Mouse (Mus musculus) forebrain, embryonic 10.5 days (tissue): ENCODE measurements at regions not wholly inside any gene's neighbourhood (a gene's known extent, or its start where the extent isn't known, plus 50 kb on each side); places are given as distances from the start of the nearest gene placed in this dataset.

Experiments
- DNase-seq: peaks from one replicate; pipeline ENCODE4 v3.0.0-alpha.2; 2017; ENCODE audit warnings: low spot score; ENCODE audit errors: extremely low spot score
- H3K27ac ChIP-seq: fragments of 300-500 bp; sonication (generic); 2 replicates; pipeline ENCODE4 v1.5.1; 2016; ENCODE audit warnings: mild to moderate bottlenecking
- H3K27me3 ChIP-seq: fragments of 300-500 bp; sonication (generic); 2 replicates; pipeline ENCODE4 v1.6.1; 2016; ENCODE audit warnings: mild to moderate bottlenecking; ENCODE audit not compliant: poor library complexity, severe bottlenecking
- H3K36me3 ChIP-seq: fragments of 300-500 bp; sonication (generic); replicated peaks from 2 replicates; pipeline ENCODE4 v1.6.1; 2016; ENCODE audit warnings: mild to moderate bottlenecking, moderate library complexity
- H3K4me1 ChIP-seq: fragments of 300-500 bp; sonication (generic); 2 replicates; pipeline ENCODE4 v1.6.1; 2016
- H3K4me3 ChIP-seq: fragments of 300-500 bp; sonication (generic); 2 replicates; pipeline ENCODE4 v1.5.1; 2016; ENCODE audit warnings: mild to moderate bottlenecking, moderate library complexity
- H3K9me3 ChIP-seq: fragments of 300-500 bp; sonication (generic); 2 replicates; pipeline ENCODE4 v1.6.1; 2016; ENCODE audit warnings: mild to moderate bottlenecking, moderate library complexity
- WGBS: fragments of 180-500 bp; shearing (Covaris S2); methylation state at CpG from one replicate; pipeline ENCODE4 v1.1.7; 2016; 5-methylcytosine and 5-hydroxymethylcytosine counted together

- Histone ChIP-seq H3K9me3 (peaks cover 5% of the 10 kb centered on the region), H3K27ac (no peak overlapping the region), H3K27me3 (no peaks in the 10 kb centered on the region), H3K4me3 (no peak overlapping the region), H3K36me3 (no peaks in the 10 kb centered on the region), H3K4me1 (no peaks in the 10 kb centered on the region)
- no peak for DNase-seq
- 94% methylated on average over 3 of the region's 3 CpGs for WGBS
Observed at GRCm38 (mm10) chr11:7931064-7931797, 717.5 kb upstream of the Igfbp3 start.

- Histone ChIP-seq H3K27me3 (no peaks in the 10 kb centered on the region), H3K4me3 (no peak overlapping the region), H3K36me3 (no peaks in the 10 kb centered on the region), H3K4me1 (no peaks in the 10 kb centered on the region), H3K9me3 (peaks cover 5% of the 10 kb centered on the region), H3K27ac (no peak overlapping the region)
- no peak for DNase-seq
Observed at GRCm38 (mm10) chr11:7927676-7928075, 714.0 kb upstream of the Igfbp3 start.

GRCm38 (mm10) chr11:7912036-7912435 is 698.3 kb upstream of the Igfbp3 start:
- no peak overlapping the region for H3K4me3 ChIP-seq
- H3K36me3 ChIP-seq = no peaks in the 10 kb centered on the region
- no peaks in the 10 kb centered on the region for H3K27me3 ChIP-seq
- 78% methylated on average over 3 of the region's 3 CpGs for WGBS
- no peak for DNase-seq
- H3K4me1 ChIP-seq = no peaks in the 10 kb centered on the region
- H3K9me3 ChIP-seq = no peaks in the 10 kb centered on the region
- no peak overlapping the region for H3K27ac ChIP-seq

GRCm38 (mm10) chr11:7900266-7900665 is 686.5 kb upstream of the Igfbp3 start:
- no peaks in the 10 kb centered on the region for H3K36me3 ChIP-seq
- no peak overlapping the region for H3K27ac ChIP-seq
- H3K27me3 ChIP-seq = no peaks in the 10 kb centered on the region
- no peak overlapping the region for H3K4me3 ChIP-seq
- H3K4me1 ChIP-seq = 0 out of 2 replicates have a peak, but pooled peaks cover 3% of the 10 kb centered on the region
- no peak for DNase-seq
- no peaks in the 10 kb centered on the region for H3K9me3 ChIP-seq

- DNase-seq = no peak
- H3K27ac ChIP-seq = no peak overlapping the region
- no peak overlapping the region for H3K4me3 ChIP-seq
- H3K27me3 ChIP-seq = no peaks in the 10 kb centered on the region
- no peaks in the 10 kb centered on the region for H3K36me3 ChIP-seq
- 79% methylated on average over 5 of the region's 5 CpGs for WGBS
- H3K9me3 ChIP-seq = no peaks in the 10 kb centered on the region
- 0 out of 2 replicates have a peak, but pooled peaks cover 3% of the 10 kb centered on the region for H3K4me1 ChIP-seq
Observed at GRCm38 (mm10) chr11:7898204-7898603, 684.5 kb upstream of the Igfbp3 start.

GRCm38 (mm10) chr11:7880506-7880905 is 666.8 kb upstream of the Igfbp3 start:
- Histone ChIP-seq H3K27ac (no peak overlapping the region), H3K4me3 (no peak overlapping the region), H3K4me1 (0 out of 2 replicates have a peak, but pooled peaks cover 4% of the 10 kb centered on the region), H3K27me3 (no peaks in the 10 kb centered on the region), H3K36me3 (no peaks in the 10 kb centered on the region), H3K9me3 (no peaks in the 10 kb centered on the region)
- 57% methylated on average over 2 of the region's 2 CpGs for WGBS
- DNase-seq = no peak

- 91% methylated on average over 3 of the region's 3 CpGs for WGBS
- no peaks in the 10 kb centered on the region for H3K9me3 ChIP-seq
- H3K4me1 ChIP-seq = no peaks in the 10 kb centered on the region
- H3K27me3 ChIP-seq = no peaks in the 10 kb centered on the region
- no peaks in the 10 kb centered on the region for H3K36me3 ChIP-seq
- H3K4me3 ChIP-seq = no peak overlapping the region
- no peak for DNase-seq
- no peak overlapping the region for H3K27ac ChIP-seq
Observed at GRCm38 (mm10) chr11:7864116-7864515, 650.4 kb upstream of the Igfbp3 start.

GRCm38 (mm10) chr11:7863711-7864110 is 650.0 kb upstream of the Igfbp3 start:
- H3K4me3 ChIP-seq = no peak overlapping the region
- 84% methylated on average over 5 of the region's 5 CpGs for WGBS
- no peaks in the 10 kb centered on the region for H3K27me3 ChIP-seq
- H3K36me3 ChIP-seq = no peaks in the 10 kb centered on the region
- no peaks in the 10 kb centered on the region for H3K4me1 ChIP-seq
- no peaks in the 10 kb centered on the region for H3K9me3 ChIP-seq
- no peak for DNase-seq
- no peak overlapping the region for H3K27ac ChIP-seq

GRCm38 (mm10) chr11:7862547-7862946 is 648.8 kb upstream of the Igfbp3 start:
- Histone ChIP-seq H3K9me3 (no peaks in the 10 kb centered on the region), H3K4me1 (no peaks in the 10 kb centered on the region), H3K4me3 (no peak overlapping the region), H3K27me3 (no peaks in the 10 kb centered on the region), H3K36me3 (no peaks in the 10 kb centered on the region), H3K27ac (no peak overlapping the region)
- DNase-seq = no peak

GRCm38 (mm10) chr11:7852612-7853011 is 638.9 kb upstream of the Igfbp3 start:
- no peak for DNase-seq
- H3K9me3 ChIP-seq = peaks cover 13% of the 10 kb centered on the region
- H3K27ac ChIP-seq = no peak overlapping the region
- WGBS = 79% methylated on average over 2 of the region's 2 CpGs
- no peaks in the 10 kb centered on the region for H3K36me3 ChIP-seq
- H3K27me3 ChIP-seq = no peaks in the 10 kb centered on the region
- no peak overlapping the region for H3K4me3 ChIP-seq
- H3K4me1 ChIP-seq = no peaks in the 10 kb centered on the region

- 70% methylated on average over 8 of the region's 8 CpGs for WGBS
- no peaks in the 10 kb centered on the region for H3K27me3 ChIP-seq
- DNase-seq = no peak
Observed at GRCm38 (mm10) chr11:7838311-7839237, 624.9 kb upstream of the Igfbp3 start.

GRCm38 (mm10) chr11:7837486-7837885 is 623.8 kb upstream of the Igfbp3 start:
- Histone ChIP-seq H3K36me3 (no peaks in the 10 kb centered on the region), H3K9me3 (no peaks in the 10 kb centered on the region), H3K4me3 (no peak overlapping the region), H3K27ac (no peak overlapping the region), H3K27me3 (no peaks in the 10 kb centered on the region), H3K4me1 (no peaks in the 10 kb centered on the region)
- WGBS = 88% methylated on average over 5 of the region's 5 CpGs
- no peak for DNase-seq

More at GRCm38 (mm10) chr11:7838311-7839237, 624.9 kb upstream of the Igfbp3 start:
- no peaks in the 10 kb centered on the region for H3K4me1 ChIP-seq
- no peak overlapping the region for H3K4me3 ChIP-seq
- H3K36me3 ChIP-seq = no peaks in the 10 kb centered on the region
- no peak overlapping the region for H3K27ac ChIP-seq
- no peaks in the 10 kb centered on the region for H3K9me3 ChIP-seq

GRCm38 (mm10) chr11:7834151-7834550 is 620.4 kb upstream of the Igfbp3 start:
- no peak overlapping the region for H3K4me3 ChIP-seq
- H3K4me1 ChIP-seq = no peaks in the 10 kb centered on the region
- H3K27ac ChIP-seq = no peak overlapping the region
- no peak for DNase-seq
- no peaks in the 10 kb centered on the region for H3K9me3 ChIP-seq
- no peaks in the 10 kb centered on the region for H3K36me3 ChIP-seq
- no peaks in the 10 kb centered on the region for H3K27me3 ChIP-seq
- 70% methylated on average over 2 of the region's 2 CpGs for WGBS
